Mouse (Mus musculus): ENCODE data around the gene Iqsec3.

The Iqsec3 gene

DNA sequence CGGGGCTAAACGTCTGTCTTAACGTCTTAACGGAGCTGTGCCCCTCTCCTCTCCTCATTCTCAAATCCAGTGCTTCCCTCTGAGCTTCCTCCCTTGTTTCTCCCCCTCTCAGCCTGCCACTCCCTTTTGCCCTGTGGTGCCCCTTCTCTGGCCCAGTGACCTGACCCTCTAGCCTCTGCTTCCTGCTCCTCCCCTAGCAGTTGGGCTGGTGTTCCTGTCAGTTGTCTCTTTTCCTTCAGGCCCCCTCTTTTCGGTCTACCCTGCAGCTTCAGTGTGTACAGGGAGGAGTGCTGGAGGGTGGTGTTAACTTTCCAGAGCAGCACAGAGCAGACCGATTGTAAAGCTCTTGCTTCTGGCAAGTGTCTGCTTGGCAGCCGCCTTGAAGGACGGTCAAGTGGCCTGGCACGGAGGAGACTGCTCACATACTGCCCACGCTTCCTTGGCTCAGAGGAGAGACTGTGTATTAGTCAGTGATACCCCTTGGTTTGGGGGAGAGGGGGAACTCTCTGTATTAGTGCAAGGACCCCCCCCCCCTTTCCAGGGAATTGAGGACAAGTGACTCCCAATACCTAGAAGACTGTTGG lies 146.9 kb downstream of the Iqsec3 start:
- no peak for DNase-seq (ENCODE audit: low read depth, low spot score)

DNA sequence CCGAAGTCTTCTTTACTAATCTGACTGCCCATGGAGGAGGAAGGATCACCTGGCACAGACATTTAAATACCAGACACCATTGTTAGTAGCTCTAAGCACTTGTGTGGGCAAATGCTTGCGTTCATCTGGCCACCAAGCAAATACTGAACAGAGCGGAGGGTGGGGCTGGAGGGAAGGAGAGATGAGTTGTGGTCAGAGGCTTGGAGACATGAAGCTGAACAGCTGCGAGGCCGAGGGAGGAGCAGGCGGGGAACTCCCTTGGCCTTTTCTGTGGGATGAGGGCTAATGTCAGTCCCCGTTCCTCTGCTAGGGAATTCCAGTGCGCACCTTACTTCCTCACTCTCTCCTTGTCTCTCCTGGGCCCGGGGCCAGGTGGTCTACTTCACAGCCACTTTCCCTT lies 147.7 kb downstream of the Iqsec3 start:
- no peaks in the 10 kb centered on the region for H3K36me3 ChIP-seq (ENCODE audit: control insufficient read depth, insufficient read depth, low read length, poor library complexity, severe bottlenecking)
- DNase-seq (ENCODE audit: low read depth, low spot score), result no peak
- no peaks in the 10 kb centered on the region for H3K27me3 ChIP-seq (ENCODE audit: control insufficient read depth, insufficient read depth, low read length, poor library complexity, severe bottlenecking)

More for the DNA sequence above, 146.9 kb downstream of the Iqsec3 start:
- Histone ChIP-seq H3K27me3 (ENCODE audit: control insufficient read depth, insufficient read depth, low read length, poor library complexity, severe bottlenecking) (no peaks in the 10 kb centered on the region), H3K36me3 (ENCODE audit: control insufficient read depth, insufficient read depth, low read length, poor library complexity, severe bottlenecking) (no peaks in the 10 kb centered on the region)

DNA sequence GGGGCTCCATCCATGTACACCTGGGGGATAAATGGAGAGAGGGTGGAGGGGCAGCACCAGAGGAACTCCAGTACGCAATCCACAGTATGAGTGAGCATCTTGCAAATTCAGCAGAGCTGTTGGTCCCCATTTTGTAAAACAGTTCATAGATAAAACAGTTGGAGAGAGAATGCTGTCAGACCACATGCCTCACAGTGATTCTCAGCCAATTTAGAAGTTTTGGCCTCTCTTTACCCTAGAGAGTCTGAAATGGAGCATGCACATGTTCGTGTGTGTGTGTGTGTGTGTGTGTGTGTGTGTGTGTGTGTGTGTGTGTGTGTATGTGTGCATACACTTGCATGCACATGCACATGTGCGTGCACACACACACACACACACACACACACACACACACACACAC lies 148.2 kb downstream of the Iqsec3 start:
- Histone ChIP-seq H3K27me3 (ENCODE audit: control insufficient read depth, insufficient read depth, low read length, poor library complexity, severe bottlenecking) (no peaks in the 10 kb centered on the region), H3K36me3 (ENCODE audit: control insufficient read depth, insufficient read depth, low read length, poor library complexity, severe bottlenecking) (no peaks in the 10 kb centered on the region)
- no peak for DNase-seq (ENCODE audit: low read depth, low spot score)
